Mouse (Mus musculus): ENCODE results near the gene Tjp2. TPM values are rescaled to one million over a fixed set of nuclear protein-coding genes. Genes with fewer than 3 reads are reported as not detected.

The Tjp2 gene
- polyA plus RNA-seq, 1 experiment, result 12.9 TPM

DNA sequence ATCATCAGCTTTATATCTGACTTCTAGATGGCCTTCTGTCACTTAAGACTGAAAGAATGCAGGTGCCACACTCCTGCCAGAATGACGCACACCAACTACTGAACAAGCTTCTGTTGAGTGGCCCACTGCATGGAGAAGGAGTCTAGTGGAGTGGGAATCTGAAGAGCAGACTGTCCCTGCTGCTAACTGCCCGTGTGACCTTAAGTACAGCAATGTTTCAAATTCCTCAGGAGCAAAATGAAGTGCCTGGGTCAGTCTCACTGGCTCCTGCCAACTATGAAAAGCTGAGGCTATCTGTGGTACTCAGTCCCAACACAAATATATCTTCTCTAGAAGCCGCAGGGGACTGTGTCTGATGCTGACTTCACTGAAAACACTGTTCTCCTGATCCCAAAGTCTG is 175.5 kb downstream of the Tjp2 start:
- no peak for TF ChIP-seq CTCF (IDR thresholded peaks at IDR 0.05; ENCODE audit: borderline replicate concordance, extremely low read depth, insufficient read depth, insufficient read length)
- no peak for TF ChIP-seq POLR2A (IDR thresholded peaks at IDR 0.05; ENCODE audit: borderline replicate concordance, extremely low read depth, insufficient read depth, insufficient read length, poor library complexity, severe bottlenecking)
- no peak for DNase-seq (ENCODE audit: low read depth)

DNA sequence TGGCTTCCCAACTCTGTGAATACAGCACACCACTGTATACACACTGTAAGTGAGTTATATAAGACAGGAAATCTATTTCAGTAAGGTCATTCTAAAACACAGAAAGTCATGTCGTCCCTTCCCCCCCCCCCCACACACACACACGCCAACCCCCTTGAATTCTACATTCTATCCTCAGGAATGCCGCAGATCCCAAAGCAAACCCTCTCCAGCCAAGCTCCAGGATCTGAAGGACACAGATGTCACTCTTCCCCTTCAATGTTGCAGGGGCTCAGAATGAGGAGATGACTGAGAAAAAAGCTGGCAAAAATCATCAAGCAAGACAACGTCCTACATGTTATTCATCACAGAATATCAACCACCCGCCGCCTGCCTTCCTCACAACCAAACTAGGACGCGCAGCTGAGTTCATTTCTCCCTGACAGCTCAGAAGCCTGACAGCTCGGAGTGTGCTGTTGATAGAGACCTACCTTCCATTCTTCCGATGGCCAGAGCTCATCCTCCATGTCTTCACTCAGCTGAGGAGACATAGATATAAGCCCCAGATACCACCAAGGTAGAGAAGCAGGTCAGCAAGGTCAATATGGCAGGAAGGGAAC is 178.3 kb downstream of the Tjp2 start:
- no peak for DNase-seq (ENCODE audit: low read depth)
- TF ChIP-seq POLR2A (IDR thresholded peaks at IDR 0.05; ENCODE audit: borderline replicate concordance, extremely low read depth, insufficient read depth, insufficient read length, poor library complexity, severe bottlenecking) (no peak), CTCF (IDR thresholded peaks at IDR 0.05; ENCODE audit: borderline replicate concordance, extremely low read depth, insufficient read depth, insufficient read length) (no peak)

Other genes starting within 250 kb of the Tjp2 start
- 10.7 and 15.8 TPM in 2 replicates for gene Fam189a2, start 194.0 kb downstream of the Tjp2 start, polyA plus RNA-seq (2012; rRNA removed)
- 20.7 and 25.3 TPM in 2 replicates for gene Fxn, start 55.6 kb upstream of the Tjp2 start, polyA plus RNA-seq (2012; rRNA removed)